Mouse (Mus musculus) C2C12 (cell line): Measurements from ENCODE around the gene Snap25. TPM values are rescaled to one million over a fixed set of nuclear protein-coding genes. Genes with fewer than 3 reads are reported as not detected.

Experiments used
- H3K27me3 ChIP-seq: one replicate; pipeline ENCODE4 v1.6.1; 2011; ENCODE audit not compliant: control insufficient read depth, insufficient read depth, insufficient read length
- H3K36me3 ChIP-seq: one replicate; pipeline ENCODE4 v1.6.1; 2011; ENCODE audit not compliant: control insufficient read depth, insufficient read depth
- H3K4me3 ChIP-seq: one replicate; pipeline ENCODE4 v1.5.1; 2011; ENCODE audit warnings: mild to moderate bottlenecking, control low read depth; ENCODE audit not compliant: poor library complexity, insufficient read depth, severe bottlenecking
- H3K79me2 ChIP-seq: one replicate; pipeline ENCODE4 v1.6.1; 2011; ENCODE audit not compliant: control insufficient read depth, insufficient read depth
- H3K79me3 ChIP-seq: one replicate; pipeline ENCODE4 v1.6.1; 2011; ENCODE audit warnings: low read depth, control low read depth
- H3ac ChIP-seq: one replicate; pipeline ENCODE3; 2011; ENCODE audit warnings: low read depth; ENCODE audit not compliant: control insufficient read depth, insufficient read length
- CEBPB ChIP-seq: IDR thresholded peaks from one replicate; pipeline ENCODE4 v1.6.1; 2011; ENCODE audit warnings: low read depth, mild to moderate bottlenecking, control low read depth, moderate library complexity
- CTCF ChIP-seq: IDR thresholded peaks from one replicate; pipeline ENCODE4 v1.5.1; 2011; ENCODE audit not compliant: control insufficient read depth, insufficient read depth, insufficient read length
- FOSL1 ChIP-seq: IDR thresholded peaks from one replicate; pipeline ENCODE4 v1.8.0; 2011; ENCODE audit warnings: mild to moderate bottlenecking, low read length; ENCODE audit not compliant: poor library complexity, insufficient read depth, severe bottlenecking
- MAX ChIP-seq: IDR thresholded peaks from one replicate; pipeline ENCODE4 v1.6.1; 2011; ENCODE audit warnings: mild to moderate bottlenecking, control low read depth
- MYOD1 ChIP-seq: IDR thresholded peaks from one replicate; pipeline ENCODE4 v1.6.1; 2011; ENCODE audit warnings: low read depth; ENCODE audit not compliant: control insufficient read depth, insufficient read length
- MYOG ChIP-seq: IDR thresholded peaks from one replicate; pipeline ENCODE4 v1.6.1; 2011; ENCODE audit not compliant: control insufficient read depth, insufficient read length; ENCODE audit errors: extremely low read depth
- USF1 ChIP-seq: IDR thresholded peaks from one replicate; pipeline ENCODE4 v1.6.1; 2011; ENCODE audit warnings: low read depth, mild to moderate bottlenecking, control low read depth, moderate library complexity
- polyA plus RNA-seq: library from polyadenylated mRNA; unstranded; fragments of >200 nt; fragmentation: generic; extraction: Trizol; gene quantifications from one replicate; pipeline ENCODE4 v1.2.1, GENCODE M21; 2012; ENCODE audit warnings: missing spikeins

The Snap25 gene
- polyA plus RNA-seq, 1 experiment: not detected

DNA sequence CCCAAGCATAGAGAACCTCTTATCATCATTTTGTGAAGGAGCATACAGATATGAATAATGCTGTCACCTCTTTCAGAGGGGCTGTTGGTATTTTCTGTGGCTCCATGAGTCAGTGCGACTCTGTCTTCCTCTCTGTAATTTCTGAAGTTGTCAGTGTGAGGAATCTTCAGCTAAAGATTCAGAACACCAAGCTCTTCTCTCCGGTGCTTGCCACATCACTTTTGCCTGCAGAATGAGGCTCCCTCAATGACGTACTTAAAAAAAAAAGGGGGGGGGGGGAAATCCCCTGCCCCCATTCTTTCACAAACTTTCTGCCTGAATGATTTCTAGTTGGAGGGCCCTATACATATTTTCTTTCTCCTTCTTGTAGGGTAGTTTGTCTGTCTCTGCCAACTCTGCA is 2.1 kb upstream of the Snap25 start:
- Histone ChIP-seq H3K36me3 (no peaks in the 10 kb centered on the region), H3K4me3 (no peak overlapping the region), H3K79me2 (no peaks in the 10 kb centered on the region), H3K79me3 (no peaks in the 10 kb centered on the region), H3K27me3 (no peaks in the 10 kb centered on the region), H3ac (no peak overlapping the region)
- no peak for TF ChIP-seq FOSL1
- TF ChIP-seq CEBPB: no peak
- no peak for TF ChIP-seq MYOD1
- TF ChIP-seq CTCF: no peak
- no peak for TF ChIP-seq MAX
- no peak for TF ChIP-seq USF1
- TF ChIP-seq MYOG: no peak

DNA sequence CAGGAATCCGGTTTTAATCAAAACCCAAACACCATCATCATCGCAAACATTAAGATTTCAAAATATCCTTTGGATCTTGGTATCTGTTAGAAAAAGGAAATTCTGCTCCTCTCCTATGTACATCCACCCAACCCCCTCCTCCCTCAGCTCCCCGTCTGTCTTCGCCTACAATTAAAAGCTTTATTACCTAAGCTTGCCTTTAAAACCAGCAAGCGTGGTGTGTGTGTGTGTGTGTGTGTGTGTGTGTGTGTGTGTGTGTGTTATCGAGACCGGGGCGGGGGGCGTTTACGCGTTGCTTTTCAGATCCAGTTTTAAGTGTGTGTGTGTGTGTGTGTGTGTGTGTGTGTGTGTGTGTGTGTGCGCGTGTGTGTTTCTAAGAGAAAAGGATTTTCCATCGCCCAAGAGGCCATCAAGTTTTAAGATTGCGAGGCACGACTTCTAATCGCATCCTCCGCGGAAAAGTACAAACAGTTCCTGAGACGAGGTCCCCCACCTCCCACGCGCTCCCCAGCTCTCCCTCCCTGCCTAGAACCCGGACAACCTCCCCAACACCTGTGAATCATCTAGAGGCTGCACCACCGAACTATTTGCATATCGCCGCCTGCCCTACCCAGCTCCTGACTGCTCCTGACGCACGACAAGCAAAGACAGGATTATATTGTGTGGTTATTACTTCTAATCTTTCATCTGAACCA is 1.4 kb upstream of the Snap25 start:
- TF ChIP-seq CTCF (no peak), FOSL1 (no peak), MYOD1 (no peak), CEBPB (no peak), MAX (no peak), USF1 (no peak), MYOG (no peak)
- Histone ChIP-seq H3K79me2 (no peaks in the 10 kb centered on the region), H3K36me3 (no peaks in the 10 kb centered on the region), H3K4me3 (no peak overlapping the region), H3K27me3 (no peaks in the 10 kb centered on the region), H3K79me3 (no peaks in the 10 kb centered on the region), H3ac (no peak overlapping the region)

DNA sequence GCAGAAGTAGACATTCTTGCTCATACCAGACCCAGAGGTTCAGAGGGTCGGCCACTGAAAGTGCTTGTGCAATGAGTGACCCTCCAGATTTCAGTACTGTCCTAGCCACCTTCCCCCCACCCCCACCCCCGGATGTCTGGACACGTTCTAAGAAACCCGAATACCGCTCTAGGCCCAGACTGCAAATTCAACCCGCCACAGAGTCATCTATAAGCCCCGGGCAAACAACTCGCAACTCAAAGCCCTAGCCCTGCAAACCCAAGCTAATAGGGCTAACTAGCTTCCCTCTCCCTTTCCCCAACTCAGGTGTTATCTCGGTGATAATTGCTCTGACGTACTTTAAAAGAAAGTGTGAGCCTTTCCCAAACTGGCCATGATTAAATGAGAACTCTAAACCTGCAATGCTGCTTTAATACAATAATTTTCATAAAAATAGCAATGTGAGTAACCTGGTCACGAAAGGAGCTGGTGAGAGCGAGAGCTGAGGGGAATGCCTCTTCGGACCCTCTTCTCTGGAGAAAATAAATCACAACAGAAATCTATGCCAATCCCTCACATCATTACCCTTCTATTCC is 725 bp upstream of the Snap25 start:
- Histone ChIP-seq H3K79me2 (no peaks in the 10 kb centered on the region), H3K36me3 (no peaks in the 10 kb centered on the region), H3K27me3 (no peaks in the 10 kb centered on the region), H3K79me3 (no peaks in the 10 kb centered on the region), H3ac (no peak overlapping the region), H3K4me3 (no peak overlapping the region)
- no peak for TF ChIP-seq MYOD1
- TF ChIP-seq FOSL1: no peak
- no peak for TF ChIP-seq MAX
- TF ChIP-seq MYOG: no peak
- TF ChIP-seq CTCF: no peak
- no peak for TF ChIP-seq USF1
- TF ChIP-seq CEBPB: no peak

DNA sequence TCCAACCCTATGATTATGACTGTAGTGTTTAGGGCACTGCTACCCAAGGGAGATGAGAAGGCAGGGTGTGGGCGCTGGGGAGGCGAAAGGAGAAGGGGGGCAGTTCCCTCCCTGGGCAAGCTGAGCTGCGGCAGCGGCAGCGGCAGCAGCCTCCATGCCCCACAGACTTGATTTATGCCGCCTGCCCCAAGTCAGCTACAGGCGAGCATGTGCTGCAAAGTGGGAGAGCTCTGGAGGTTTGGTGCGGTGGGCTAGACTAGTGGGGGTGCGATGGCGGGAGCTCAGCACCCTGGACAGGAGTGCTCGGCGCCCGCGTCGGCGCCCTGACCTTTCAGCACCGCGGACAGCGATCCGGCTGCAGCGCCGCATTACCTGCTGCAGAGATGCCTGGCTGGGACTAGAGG is 757 bp downstream of the Snap25 start:
- Histone ChIP-seq H3K79me2 (no peaks in the 10 kb centered on the region), H3K36me3 (no peaks in the 10 kb centered on the region), H3ac (no peak overlapping the region), H3K4me3 (no peak overlapping the region), H3K79me3 (no peaks in the 10 kb centered on the region), H3K27me3 (no peaks in the 10 kb centered on the region)
- TF ChIP-seq USF1: no peak
- TF ChIP-seq MAX: peak; percentile 86

DNA sequence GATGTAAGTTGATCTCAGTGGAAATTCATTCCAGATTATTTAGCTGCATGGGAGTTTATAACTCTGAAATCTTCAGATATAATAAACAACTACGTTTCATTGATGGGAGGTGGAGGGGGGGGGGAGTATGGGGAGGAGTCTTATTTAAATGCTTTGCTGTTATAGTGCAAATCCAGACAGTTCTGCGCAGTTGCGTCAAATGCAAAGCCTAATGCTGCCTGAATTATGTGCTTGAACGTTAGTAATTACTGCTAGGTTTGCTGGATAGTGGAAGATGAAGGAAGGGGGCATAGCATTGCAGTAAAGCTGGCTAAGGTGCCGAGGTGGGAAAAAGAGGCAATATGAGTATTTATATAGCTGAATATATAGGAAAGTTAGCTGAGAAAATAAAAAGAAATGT is 2.3 kb downstream of the Snap25 start:
- Histone ChIP-seq H3K79me2 (no peaks in the 10 kb centered on the region), H3K4me3 (no peak overlapping the region)
- no peak for TF ChIP-seq CTCF
- TF ChIP-seq MYOD1: no peak
- TF ChIP-seq USF1: no peak
- no peak for TF ChIP-seq MAX
- TF ChIP-seq CEBPB: no peak
- TF ChIP-seq FOSL1: no peak
- no peak for TF ChIP-seq MYOG

DNA sequence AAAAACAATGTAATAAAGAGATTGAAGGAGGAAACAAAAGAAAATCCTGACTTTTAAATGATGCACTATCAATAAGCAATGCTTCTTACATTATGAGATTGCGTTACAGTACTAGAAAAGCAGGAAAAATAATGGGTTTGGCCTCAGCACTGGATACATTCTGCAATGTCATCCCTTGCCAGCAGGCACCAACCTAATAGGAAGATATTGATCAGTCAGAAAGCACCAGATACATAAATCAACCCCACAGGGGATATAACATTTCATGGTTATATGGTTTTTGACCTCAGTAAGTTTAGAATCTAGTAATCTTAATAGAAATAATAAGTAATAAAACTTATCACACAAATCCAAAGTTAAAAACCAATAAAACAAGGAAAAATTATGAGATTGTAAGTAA is 3.1 kb downstream of the Snap25 start:
- Histone ChIP-seq H3K4me3 (no peak overlapping the region), H3K79me2 (no peaks in the 10 kb centered on the region), H3K27me3 (no peaks in the 10 kb centered on the region), H3K36me3 (no peaks in the 10 kb centered on the region), H3K79me3 (no peaks in the 10 kb centered on the region), H3ac (no peak overlapping the region)
- TF ChIP-seq MYOG: no peak
- TF ChIP-seq CTCF: no peak
- TF ChIP-seq FOSL1: no peak

More for the DNA sequence above, 2.3 kb downstream of the Snap25 start:
- H3K79me3 ChIP-seq: no peaks in the 10 kb centered on the region
- H3ac ChIP-seq: no peak overlapping the region
- H3K27me3 ChIP-seq: no peaks in the 10 kb centered on the region
- no peaks in the 10 kb centered on the region for H3K36me3 ChIP-seq
